Mouse (Mus musculus): ENCODE measurements at regions not wholly inside any gene's neighbourhood (a gene's known extent, or its start where the extent isn't known, plus 50 kb on each side); places are given as distances from the start of the nearest gene placed in this dataset.

DNA sequence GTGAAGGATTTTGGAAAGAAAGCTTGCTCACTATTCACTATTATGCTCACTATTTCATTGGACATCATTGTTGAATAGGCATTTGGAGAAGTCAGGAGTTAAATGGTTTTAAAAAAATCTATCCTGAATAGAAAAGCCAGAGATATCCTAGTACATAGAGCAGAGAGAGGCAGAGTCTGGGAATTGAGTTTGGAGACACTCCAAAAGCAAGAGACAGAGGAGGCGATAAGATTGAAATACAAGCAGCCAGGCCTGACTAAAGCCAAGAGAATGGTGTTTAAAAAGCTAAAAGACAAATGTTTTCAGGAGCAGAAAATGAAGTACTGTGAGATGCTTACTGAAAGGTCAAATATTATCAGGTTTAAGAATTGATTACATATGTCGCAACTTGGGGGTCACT, 400.1 kb downstream of the Gm9195 start:
- no peak for DNase-seq

DNA sequence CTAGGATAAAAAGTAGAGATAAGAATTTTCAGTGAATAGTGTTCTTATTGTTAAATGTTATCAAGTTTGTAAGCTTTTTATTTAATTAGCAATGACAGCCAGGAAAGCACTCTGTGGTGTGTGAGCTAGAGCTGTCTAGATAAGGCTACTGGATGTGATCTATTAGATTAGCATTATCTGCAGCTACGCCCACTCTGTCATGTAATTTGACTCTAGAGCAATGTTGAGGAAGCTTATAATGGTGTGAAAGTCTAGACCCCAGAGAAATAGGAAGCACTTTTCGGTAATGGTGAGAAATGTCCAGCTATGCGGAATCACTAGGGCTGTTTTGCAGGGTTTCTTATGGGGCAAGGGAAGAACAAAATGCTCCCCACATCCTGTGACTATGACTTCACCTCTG, 410.2 kb downstream of the Gm9195 start:
- DNase-seq, result no peak

DNA sequence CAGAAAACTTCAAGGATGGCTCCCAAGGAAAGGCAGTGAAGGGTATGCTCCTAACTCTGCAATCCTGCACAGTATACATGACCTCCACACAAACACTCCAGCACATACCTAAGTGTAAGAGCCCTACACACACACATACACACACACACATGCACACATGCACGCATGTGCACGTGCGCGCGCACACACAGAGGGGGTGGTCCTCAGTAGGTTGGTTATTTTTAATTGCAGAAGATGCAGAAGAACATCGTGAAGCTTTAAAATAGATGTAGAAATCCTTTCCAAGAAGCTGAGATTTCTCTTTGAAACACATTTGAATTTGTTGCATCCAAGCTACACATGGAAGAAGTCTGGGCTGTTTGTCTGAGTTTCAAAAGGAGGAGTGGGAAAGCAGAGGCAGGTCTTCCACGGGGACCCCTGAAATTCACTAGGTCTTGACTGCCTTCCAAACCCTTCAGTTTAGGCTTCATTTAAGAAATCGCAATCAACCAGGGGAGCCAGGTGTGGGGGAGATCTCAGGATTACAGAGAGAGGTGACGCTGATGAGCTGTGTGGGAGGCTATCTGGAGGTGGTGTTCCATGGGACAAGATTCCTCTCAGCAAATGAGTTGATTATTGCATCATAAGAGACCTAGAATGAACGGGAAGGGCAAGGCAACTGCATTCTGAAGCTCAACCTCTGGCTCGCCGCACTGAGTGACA, 427.4 kb downstream of the Gm9195 start:
- no peak for DNase-seq

DNA sequence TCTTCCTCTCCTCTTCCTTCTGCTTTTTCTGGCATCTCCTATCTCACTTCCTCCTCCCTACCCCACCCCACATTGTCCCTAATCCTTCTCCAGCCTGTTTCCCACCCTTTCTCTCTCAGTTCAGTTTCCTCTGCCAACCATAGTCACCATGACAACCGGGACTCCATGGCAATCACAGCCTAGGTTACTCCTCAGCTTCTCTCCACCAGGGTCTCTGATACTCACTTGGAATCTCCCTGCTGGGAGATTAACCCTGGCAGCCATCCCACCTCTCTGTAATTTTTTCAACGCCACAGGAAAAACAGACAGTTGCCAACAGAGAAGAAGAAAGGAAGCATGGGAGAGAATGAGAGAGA, 448.8 kb downstream of the Gm9195 start:
- peak; percentile 31 for DNase-seq

DNA sequence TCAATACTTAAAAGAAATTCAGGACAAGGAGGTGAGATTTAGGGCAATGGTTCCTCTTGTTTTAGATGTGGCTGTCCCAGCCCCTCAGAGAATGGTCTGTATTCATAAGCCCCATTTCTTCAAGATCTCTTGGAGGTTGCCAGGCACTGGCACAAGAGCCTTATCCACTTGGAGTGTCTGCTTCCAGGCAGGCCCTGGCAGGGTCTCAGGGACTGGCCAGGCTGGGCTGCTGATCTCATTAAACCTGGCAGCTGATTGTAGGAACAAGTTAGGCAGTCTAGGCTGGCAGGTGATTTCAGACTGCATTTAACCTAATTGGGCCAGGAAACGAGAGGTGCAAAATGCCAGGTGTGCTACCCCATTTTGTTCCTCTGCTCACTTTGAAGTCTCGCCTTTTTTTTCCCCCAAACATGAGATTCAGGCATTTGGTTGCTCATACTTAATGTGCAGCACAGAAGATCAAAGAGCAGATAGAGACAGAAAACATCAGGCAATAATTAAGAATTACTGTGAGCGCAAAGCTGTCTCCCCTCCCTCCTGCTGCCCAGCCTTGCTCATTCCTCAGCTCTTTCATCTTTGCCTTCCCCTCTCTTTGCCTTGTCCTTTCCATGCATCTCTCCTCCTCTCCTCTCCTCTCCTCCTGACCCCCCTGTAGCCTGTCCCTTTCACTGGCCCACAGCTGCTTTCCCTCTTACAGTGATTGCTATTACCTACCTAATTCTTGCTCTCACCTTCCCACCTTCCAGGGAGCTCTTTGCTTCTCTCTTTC, 449.3 kb downstream of the Gm9195 start:
- peak; percentile 37 for DNase-seq

DNA sequence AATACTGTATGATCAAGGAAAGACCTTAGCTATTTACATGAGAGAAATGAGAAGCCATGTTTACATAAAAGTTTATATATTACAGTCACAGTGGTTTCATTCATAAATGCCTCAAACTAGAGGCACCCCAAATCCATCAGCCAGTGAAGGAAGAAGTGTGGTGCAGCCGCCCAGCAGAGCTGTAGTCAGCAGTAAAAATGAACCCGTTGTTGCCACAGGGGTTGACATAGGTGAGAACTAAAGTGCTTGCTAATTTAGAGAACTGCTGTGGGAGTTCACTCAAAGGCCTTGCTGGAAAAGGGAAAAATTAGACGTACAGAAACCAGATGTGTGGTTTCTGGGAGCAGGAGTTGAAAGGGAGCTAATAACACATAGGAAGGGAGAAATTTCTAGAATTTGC, 461.2 kb downstream of the Gm9195 start:
- DNase-seq, result no peak

DNA sequence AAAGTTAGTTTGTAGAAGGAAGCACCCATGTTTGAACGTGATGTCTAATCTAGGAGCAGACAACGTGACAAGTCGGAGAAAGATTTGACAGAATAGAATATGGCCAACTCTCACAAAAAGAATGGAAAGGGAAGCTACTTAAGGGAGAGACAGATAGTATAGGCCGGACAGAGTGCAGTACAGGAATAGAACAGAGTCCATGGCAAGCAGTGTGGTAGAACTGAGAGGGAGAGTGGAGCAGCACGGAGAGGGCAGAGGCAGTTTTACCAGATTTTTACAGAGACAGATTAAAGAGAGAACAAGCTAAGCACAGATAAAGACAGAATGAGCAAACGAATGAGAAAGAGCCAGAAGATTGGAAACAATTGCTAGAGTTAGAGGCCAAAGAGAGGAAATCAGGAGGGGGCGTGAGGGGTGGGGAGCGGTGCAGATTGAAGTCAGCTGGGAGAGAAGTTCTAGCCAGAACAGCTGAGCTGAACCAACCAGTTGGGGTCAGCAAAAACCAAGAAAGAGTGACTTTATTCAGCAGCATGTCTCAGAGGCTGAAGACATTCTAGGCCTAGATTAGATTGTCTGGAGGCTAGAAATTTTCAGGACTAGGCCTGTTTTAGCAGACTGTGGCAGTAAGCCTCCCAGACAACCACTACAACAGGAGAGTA, 464.1 kb downstream of the Gm9195 start:
- no peak for DNase-seq

DNA sequence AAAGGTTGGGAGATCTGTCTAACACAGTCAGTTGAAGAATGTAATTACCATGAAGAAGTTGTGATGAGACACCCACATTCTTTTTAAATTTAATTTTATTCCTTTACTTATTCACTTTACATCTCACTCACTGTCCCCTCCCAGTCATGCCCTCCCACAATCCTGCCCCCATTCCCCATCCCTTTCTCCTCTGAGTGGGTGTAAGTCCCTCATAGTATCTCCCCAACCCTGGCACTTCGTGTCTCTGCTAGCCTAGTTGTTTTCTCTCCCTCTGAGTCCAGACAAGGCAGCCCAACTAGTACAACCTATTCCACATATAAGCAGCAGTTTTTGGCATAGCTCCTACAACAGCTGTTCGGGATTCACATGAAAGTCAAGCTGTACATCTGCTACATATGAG, 487.3 kb downstream of the Gm9195 start:
- no peak for DNase-seq

DNA sequence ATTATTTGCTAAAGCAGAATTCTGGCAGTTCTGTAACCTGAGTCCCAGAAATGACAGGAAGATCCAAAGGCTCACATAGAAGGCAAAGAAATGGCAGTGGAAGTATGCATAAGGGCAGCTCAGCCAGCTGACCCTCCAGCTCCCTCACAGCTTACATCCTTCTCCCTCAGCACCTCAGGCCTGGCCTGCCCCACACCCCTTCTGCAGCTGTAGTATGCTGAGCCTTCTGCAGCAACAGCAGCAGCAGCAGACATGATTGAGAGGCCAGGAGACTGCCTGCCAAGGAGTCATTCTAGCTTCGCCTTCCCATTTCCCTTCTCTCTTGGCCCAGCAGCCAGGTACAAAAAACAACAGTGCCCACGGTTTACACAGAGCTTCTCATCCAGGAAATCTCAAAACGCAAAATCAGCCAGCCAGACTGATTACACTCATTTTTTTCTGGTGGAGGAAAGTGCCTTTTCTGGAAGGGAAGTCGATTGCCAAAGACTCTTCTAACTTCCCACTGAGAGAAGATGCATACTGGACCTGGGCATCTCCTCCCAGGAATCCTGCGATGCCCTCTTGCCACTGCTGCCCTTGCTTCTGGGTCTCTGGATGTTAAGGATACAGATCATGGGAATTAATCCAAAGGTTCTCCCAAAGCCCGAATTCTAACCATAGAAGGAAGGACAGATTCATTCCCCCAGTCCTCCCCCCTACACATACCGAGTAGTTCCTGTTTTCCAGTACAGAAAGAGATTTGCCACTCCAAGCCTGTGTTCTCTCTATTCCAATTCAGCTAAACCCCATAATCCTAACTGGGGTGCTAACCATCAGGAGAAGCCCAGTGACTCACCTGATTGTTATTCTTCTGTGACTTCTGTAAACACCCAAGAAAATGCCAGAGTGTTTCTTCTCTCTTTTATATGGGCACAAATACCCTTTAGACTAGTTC, 489.2 kb downstream of the Gm9195 start:
- no peak for DNase-seq

DNA sequence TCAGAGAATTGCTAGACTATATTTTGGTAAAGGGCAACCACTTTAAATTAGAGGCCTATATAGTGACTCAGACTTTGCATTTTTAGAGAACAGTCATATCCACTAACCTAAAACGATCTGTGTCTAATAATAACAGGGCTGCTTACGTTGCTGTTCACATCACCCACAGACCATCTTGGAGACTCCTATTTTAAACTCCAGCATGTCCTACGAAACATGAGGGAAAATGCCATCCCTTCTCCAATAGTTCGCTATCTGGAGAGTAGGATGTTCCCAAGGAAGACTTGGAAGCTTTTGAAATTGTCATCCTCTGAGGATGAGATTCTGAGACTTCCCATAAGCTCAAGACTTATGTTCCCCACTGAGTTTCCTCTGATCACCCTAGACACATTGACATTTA, 518.6 kb downstream of the Gm9195 start:
- DNase-seq, result no peak

DNA sequence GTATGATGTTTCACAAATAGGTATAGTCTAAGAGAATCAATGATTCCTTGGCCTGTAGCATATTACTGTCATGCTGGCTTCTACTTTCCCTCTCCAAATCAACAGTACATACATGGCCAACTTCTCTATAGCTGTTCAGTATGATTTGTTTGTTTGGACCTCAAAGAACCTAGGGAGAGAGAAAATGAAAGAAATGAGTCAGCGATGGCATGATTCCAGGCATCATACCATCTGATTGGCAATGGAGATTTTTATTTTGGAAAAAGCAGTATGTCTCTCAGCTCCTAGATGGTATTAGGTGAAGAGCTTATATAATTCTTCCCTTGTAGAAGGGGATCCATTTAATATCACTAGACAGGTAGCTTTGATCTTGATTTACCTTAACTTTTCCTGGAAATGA, 519.1 kb downstream of the Gm9195 start:
- no peak for DNase-seq

DNA sequence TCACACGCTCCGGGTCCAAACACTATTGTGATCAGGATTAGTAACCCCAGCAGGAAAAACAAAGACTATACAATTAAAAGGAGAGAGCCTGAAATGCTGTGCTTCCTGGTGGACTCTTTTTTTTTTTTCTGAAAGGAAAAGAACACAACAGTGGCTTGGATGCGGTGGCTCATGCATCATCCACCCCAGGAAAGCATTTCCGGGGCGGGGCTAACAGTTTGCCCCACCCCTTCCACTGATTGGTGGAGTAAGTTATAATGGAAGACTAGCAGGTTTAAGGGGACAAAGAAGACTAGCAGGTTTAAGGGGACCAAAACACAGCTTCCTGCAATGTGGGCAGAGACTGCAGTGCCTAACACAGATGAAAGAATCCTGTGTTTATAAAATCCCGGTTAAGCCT, 524.0 kb downstream of the Gm9195 start:
- DNase-seq, result no peak

DNA sequence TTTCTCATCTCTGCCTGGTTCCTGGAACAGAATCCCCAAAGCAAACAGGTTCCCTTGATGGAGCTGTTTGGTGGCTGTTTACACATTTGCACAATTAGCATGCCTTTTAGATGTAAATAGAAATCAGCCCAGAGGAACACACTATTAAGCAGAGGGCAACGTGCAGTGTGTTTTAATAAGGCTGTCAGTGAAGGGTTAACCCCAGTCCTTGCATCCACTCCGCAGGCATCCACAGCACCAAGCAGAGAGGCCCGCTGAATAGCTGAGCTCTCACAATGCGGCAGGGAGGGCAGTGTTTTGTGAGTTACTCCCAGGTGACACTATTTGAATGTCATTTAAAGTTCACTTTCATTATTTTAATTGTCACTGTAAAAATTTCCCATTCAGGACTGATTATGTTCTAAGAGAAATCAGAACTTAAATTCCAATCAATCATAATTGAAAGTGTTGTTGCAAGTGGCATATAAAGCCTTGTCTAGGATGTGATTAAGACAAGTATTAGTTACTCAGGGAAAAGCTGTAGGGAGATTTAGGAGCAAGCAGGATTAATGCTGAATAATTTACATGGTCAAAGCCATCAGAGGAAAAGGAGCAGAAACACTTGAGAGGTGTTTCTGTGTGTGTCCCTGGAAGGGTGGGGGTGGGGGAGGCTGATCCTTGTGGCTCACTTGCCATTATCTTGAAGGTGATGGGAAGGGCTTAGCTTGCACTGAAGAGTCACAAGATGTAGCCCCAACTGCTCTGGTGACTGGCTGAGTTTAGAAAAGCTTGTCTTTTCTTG, 528.1 kb downstream of the Gm9195 start:
- DNase-seq, result no peak

DNA sequence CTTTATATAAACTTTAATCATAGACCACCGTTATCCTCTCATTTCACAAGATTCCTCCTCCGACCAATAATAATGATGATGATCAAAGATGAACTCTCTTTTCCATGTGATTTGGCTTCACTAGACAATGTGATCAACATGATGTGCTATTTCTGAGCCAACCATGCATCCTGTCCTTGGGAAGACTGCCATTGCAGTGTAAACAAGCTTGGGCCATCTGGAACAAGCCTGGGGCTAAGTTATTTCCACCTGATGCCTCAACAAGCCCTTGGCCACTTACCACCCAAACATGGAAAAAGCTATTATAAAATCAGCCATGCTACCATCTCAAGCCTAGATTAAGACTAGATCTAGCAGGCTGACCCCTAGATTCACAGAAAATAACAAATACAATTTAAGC, 542.9 kb downstream of the Gm9195 start:
- no peak for DNase-seq

DNA sequence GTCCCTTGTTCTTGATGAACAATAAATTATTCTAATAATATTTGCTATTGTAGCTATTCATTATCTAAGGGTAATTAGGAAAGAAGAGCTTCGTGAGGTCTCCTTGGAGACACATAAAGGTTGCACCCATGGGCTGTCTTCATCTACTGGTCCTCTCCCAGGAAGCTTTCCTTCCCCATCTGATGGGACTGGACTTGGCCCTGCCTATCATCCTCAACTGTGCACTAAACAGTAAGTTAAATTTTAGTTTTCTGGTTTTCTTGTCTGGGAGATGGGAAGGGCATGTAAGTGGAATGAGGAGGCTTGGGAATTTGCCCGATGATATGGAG, 554.5 kb downstream of the Gm9195 start:
- no peak for DNase-seq

DNA sequence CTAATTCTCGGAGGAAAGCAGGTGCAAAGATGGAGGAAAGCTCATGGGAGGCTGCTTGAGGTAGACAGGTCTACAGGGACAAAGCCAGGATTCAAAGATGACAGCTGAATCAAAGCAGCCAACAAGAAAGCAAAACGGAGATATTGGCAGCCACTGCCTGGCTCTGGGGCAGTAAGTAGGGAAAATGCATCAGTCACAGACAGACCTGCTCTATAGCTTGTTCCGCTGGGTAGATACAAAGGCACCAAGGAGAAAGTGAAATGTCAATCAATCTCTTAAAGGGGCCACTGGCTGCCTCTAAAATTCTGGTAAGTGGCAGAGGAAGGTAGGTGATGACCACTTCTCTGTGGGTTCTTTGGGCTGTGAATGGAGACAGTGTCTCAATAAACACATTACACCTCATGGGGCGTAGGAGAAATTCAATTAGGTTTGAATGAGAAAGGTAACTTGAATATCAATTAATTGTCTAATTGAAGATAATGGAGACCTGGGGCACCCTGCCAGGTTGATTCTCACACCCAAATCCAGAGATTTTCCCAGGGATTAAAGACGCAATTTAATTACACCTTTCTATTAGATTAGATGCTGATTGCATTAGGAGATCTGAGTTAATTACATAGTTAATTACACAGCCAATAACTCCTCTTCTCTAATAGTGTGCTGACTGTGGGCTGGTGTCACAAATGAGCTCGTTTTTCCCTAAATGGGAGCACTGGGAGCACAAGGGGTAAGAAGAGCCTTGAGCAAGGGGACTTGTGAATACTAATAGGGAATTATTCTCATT, 555.1 kb downstream of the Gm9195 start:
- no peak for DNase-seq

DNA sequence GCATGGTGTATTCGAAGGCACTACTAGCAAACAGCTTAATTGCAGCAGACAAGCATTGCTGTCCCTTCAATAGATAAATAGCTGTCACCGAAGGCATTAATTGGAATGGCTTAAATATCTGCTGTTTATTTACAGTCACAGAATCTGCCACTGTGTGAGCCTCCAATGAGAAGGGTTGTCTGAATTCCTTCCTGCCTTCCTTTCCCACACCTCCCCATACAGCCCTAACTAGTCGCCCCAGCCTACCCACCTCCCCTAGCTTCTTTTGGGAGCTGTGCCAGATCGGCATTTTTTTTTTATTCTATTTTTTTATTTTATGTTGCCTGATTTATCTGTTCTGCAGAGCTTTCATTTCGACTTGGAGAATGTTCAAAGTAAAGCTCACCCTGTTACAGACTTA, 575.7 kb downstream of the Gm9195 start:
- DNase-seq, result no peak

DNA sequence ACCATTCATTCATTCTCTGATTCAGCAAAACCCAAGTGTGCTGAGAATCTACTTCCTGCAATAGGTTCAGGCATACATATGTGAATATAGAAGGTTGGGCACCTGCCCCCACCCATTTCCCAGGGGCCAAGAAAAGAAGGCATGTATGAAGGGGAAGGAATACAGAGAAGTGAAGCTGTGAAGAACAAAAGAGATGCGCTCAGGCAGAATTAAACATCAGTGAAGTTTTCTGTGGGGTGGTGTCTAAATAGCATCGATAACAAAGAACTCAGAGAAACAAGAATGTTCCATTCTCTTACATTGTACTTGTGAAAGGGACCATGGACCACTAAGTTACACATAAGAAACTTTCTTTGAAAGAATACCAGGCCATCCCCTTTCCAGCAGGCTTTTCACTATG, 580.7 kb downstream of the Gm9195 start:
- DNase-seq, result no peak

DNA sequence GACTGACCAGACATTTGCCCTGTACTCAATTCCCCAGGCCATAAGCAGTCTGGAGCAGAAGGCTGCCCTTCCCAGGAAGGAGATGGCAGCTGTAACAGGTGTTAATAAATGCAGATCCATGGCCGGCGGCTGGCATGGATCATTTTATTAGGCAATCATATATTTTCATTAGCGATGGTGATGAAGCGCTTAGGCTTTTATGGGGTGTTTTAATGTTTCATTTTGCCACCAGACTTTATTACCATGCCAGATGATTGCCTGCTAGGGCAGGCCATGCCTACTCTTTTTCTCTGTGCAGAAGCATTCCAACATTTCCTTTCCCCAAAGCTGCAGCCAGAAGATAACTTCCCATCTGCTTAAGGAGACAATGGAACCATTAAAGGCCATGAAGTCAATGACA, 596.2 kb downstream of the Gm9195 start:
- no peak for DNase-seq

DNA sequence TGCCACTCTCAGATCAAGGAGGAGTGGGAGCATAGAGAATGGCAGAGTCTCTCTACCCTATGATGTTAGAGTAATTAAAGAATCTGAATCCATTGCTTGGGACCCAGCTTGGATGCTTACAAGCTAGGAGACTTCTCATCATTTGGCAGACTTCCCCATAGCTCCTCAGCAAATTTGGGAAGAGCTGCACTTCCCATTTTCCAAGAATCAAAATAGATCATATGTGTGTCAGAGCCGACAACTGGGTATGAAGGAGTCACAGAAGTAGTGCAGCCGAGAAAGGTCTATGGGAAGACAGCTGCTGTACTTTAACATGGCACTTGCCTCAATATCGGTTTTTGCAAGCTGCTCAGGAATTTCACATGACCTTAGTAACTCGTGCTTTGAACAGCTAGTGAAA, 596.8 kb downstream of the Gm9195 start:
- no peak for DNase-seq

DNA sequence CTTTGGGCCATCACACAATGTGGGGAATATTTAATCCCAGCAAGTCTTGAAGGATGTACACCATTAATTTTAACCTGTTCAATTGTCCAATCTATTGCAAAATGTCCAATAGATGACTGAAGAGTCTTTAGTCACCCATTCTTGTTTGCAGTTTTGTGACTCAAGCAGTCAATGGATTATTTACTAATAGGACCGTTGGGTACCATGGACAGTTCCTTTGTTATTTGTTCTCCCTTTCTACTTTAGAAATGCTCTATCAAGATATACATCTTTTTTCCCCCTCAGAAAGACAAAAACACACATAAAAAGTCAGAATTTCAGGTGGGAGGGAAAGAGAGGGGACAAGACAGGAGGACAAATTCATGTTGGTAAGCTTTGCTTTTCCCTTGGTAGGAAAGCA, 598.3 kb downstream of the Gm9195 start:
- no peak for DNase-seq

DNA sequence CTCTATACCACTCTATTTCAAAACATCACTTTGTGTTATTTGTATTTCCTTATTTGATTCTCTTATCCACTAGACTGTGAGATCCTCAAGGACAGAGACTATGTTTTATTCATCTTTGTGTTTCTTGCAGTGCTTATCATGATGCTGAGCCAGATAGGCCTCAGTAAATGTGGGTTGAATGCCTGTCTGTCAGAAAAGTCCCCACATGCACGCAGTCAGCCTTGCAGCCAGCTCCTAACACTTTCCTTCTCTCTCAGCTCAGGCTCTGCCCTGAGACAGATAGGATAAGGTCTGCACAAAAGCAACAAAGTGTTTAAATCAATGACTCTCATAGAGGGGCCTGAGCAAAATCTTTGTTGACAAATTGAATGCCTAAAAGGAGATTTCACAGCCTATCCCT, 600.0 kb downstream of the Gm9195 start:
- no peak for DNase-seq

Measured in right cerebral cortex, postnatal 4 days (tissue).